Mouse (Mus musculus) testis, adult 2 months (tissue): Measurements from ENCODE around the gene Afap1l2.

ENCODE experiments used
- CTCF ChIP-seq: fragments of 200-500 bp; IDR thresholded peaks from 2 replicates; pipeline ENCODE4 v1.5.1; 2012; ENCODE audit warnings: low read depth, mild to moderate bottlenecking, inconsistent platforms, low read length, moderate library complexity; ENCODE audit not compliant: control insufficient read depth, insufficient read depth, insufficient replicate concordance
- POLR2A ChIP-seq: fragments of 200-500 bp; IDR thresholded peaks from 2 replicates; pipeline ENCODE4 v1.6.1; 2012; ENCODE audit warnings: low read depth, mild to moderate bottlenecking, inconsistent platforms, low read length, moderate library complexity; ENCODE audit not compliant: control insufficient read depth

DNA sequence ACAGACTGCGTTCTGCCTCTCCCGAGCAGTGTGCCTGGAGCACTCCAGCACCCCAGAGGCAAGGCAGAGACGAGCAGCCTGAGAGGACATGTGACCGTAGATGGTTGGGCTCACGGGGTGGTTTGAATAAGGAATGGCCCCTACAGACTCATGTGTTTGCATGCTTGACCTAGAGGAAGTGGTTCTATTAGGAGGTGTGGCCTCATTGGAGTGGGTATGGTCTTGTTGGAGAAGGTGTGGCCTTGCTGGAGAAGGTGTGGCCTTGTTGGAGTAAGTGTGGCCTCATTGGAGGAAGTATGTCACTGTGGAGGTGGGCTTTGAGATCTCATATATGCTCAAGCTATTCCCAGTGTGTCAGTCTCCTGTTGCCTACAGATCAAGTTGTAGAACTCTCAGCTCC, 70.1 kb downstream of the Afap1l2 start:
- TF ChIP-seq CTCF (no peak), POLR2A (no peak)
